Mouse (Mus musculus): ENCODE results near the gene Phactr1. TPM values are rescaled to one million over a fixed set of nuclear protein-coding genes. Genes with fewer than 3 reads are reported as not detected.

Gene Phactr1
- total and polyA plus RNA-seq, 3 experiments, result not detected

DNA sequence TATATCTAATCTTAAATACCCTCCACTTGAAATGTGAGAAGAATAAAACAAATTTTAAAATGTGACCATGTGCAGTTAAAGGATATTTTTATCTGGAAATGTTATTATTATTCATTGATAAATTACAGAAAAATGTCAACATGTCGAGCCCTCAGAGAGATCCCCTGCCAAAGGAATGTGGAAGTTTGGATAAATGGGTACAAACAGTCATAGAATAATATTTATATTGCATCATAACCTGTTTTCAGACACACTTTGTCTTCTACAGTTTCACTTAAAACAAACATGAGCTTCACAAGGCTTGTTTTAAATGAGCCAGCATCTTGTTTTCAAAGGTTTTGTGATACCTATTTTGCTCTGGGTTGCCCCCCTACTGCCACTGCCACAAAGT, 204.3 kb downstream of the Phactr1 start:
- Histone ChIP-seq H3K27ac (ENCODE audit: control insufficient read depth, low read depth, low read length) (no peak overlapping the region), H3K9me3 (replicated peaks; ENCODE audit: insufficient read depth, low read length) (no peaks in the 10 kb centered on the region), H3K9ac (ENCODE audit: control insufficient read depth, low read depth, low read length, poor library complexity, severe bottlenecking) (no peak overlapping the region), H3K79me2 (ENCODE audit: control insufficient read depth, insufficient read depth, low read length, poor library complexity) (no peaks in the 10 kb centered on the region), H3K36me3 (ENCODE audit: control insufficient read depth in 1 of 2, insufficient read depth in 2 of 2, low read length in 2 of 2) (no peaks in the 10 kb centered on the region), H3K4me1 (ENCODE audit: control insufficient read depth in 1 of 2, insufficient read depth in 2 of 2, low read length in 2 of 2) (no peaks in the 10 kb centered on the region), H3K27me3 (ENCODE audit: control insufficient read depth in 1 of 2, insufficient read depth in 2 of 2, low read length in 2 of 2) (no peaks in the 10 kb centered on the region), H3K4me3 (ENCODE audit: control insufficient read depth in 1 of 2, insufficient read depth in 1 of 2, low read depth in 2 of 2, low read length in 2 of 2) (no peak overlapping the region)
- TF ChIP-seq ZC3H11A (IDR thresholded peaks at IDR 0.05; ENCODE audit: low read depth, low read length) (no peak), SIN3A (IDR thresholded peaks at IDR 0.05; ENCODE audit: low read length) (no peak), NELFE (IDR thresholded peaks at IDR 0.05; ENCODE audit: low read depth, low read length) (no peak), ZNF384 (IDR thresholded peaks at IDR 0.05; ENCODE audit: low read depth, low read length) (no peak), E2F4 (IDR thresholded peaks at IDR 0.05; ENCODE audit: borderline replicate concordance, low read depth, low read length) (no peak), KAT2A (conservative IDR thresholded peaks at IDR 0.05; ENCODE audit: low read depth, low read length) (no peak), EP300 (IDR thresholded peaks at IDR 0.05; ENCODE audit: low read depth in 1 of 2, low read length in 2 of 2) (no peak), JUND (IDR thresholded peaks at IDR 0.05; ENCODE audit: low read depth, low read length) (no peak), RCOR1 (IDR thresholded peaks at IDR 0.05; ENCODE audit: low read depth, low read length) (no peak), TAL1 (IDR thresholded peaks at IDR 0.05; ENCODE audit: low read length) (no peak), ETS1 (IDR thresholded peaks at IDR 0.05; ENCODE audit: low read depth, low read length) (no peak), MAZ (IDR thresholded peaks at IDR 0.05; ENCODE audit: low read depth, low read length) (no peak), ELF1 (IDR thresholded peaks at IDR 0.05; ENCODE audit: low read depth, low read length) (no peak), CTCF (IDR thresholded peaks at IDR 0.05 in 2 of 3, conservative IDR thresholded peaks at IDR 0.05 in 1 of 3; ENCODE audit: control insufficient read depth in 1 of 3, insufficient read depth in 1 of 3, low read depth in 2 of 3, low read length in 3 of 3, poor library complexity in 1 of 3, severe bottlenecking in 1 of 3) (no peak), USF2 (IDR thresholded peaks at IDR 0.05; ENCODE audit: borderline replicate concordance in 1 of 2, insufficient read depth in 1 of 2, low read depth in 1 of 2, low read length in 2 of 2) (no peak), USF1 (IDR thresholded peaks at IDR 0.05; ENCODE audit: low read depth, low read length) (no peak), CHD1 (IDR thresholded peaks at IDR 0.05; ENCODE audit: low read depth, low read length) (no peak), GABPA (IDR thresholded peaks at IDR 0.05; ENCODE audit: low read depth, low read length) (no peak)
- DNase-seq (ENCODE audit: low read depth, low spot score), result no peak

DNA sequence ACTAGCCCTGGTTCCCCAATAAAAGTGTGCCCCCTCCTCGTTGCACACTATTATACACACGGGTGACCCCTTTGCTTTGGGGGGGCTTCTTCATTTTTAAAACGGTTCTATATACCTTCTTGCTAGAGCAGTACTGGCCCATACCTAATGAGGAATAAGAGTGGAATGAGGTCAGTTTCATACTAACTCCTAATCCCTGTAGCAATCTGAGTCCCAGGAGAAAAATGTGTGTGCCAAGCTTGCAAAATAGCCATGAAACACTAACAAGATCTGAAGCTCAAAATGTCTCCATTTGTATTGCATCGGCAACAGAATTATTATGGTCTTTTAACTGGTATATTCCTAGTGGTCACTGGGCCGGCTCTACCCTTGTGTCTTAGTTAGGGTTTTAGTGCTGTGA, 207.3 kb downstream of the Phactr1 start:
- H3K79me2 ChIP-seq (ENCODE audit: control insufficient read depth, insufficient read depth, low read length, poor library complexity), result no peaks in the 10 kb centered on the region
- H3K27me3 ChIP-seq (ENCODE audit: control insufficient read depth in 1 of 2, insufficient read depth in 2 of 2, low read length in 2 of 2), result no peaks in the 10 kb centered on the region
- H3K27ac ChIP-seq (ENCODE audit: control insufficient read depth, low read depth, low read length), result no peak overlapping the region
- no peak overlapping the region for H3K9ac ChIP-seq (ENCODE audit: control insufficient read depth, low read depth, low read length, poor library complexity, severe bottlenecking)
- H3K4me1 ChIP-seq (ENCODE audit: control insufficient read depth in 1 of 2, insufficient read depth in 2 of 2, low read length in 2 of 2), result no peaks in the 10 kb centered on the region
- no peak for DNase-seq (ENCODE audit: low read depth, low spot score)
- TF ChIP-seq TBP (IDR thresholded peaks at IDR 0.05; ENCODE audit: low read depth, low read length) (no peak), HCFC1 (IDR thresholded peaks at IDR 0.05; ENCODE audit: low read depth, low read length) (no peak), SIN3A (IDR thresholded peaks at IDR 0.05; ENCODE audit: low read length) (no peak), GABPA (IDR thresholded peaks at IDR 0.05; ENCODE audit: low read depth, low read length) (no peak), CTCF (IDR thresholded peaks at IDR 0.05 in 2 of 3, conservative IDR thresholded peaks at IDR 0.05 in 1 of 3; ENCODE audit: control insufficient read depth in 1 of 3, insufficient read depth in 1 of 3, low read depth in 2 of 3, low read length in 3 of 3, poor library complexity in 1 of 3, severe bottlenecking in 1 of 3) (no peak), ZKSCAN1 (IDR thresholded peaks at IDR 0.05; ENCODE audit: low read depth, low read length) (no peak), MAX (IDR thresholded peaks at IDR 0.05; ENCODE audit: low read length) (no peak), ELF1 (IDR thresholded peaks at IDR 0.05; ENCODE audit: low read depth, low read length) (no peak), MEF2A (IDR thresholded peaks at IDR 0.05; ENCODE audit: extremely low read depth, insufficient replicate concordance, low read depth, low read length, poor library complexity, severe bottlenecking) (no peak), SMC3 (IDR thresholded peaks at IDR 0.05; ENCODE audit: low read depth, low read length) (no peak), JUND (IDR thresholded peaks at IDR 0.05; ENCODE audit: low read depth, low read length) (no peak), NELFE (IDR thresholded peaks at IDR 0.05; ENCODE audit: low read depth, low read length) (no peak)
- H3K9me3 ChIP-seq (replicated peaks; ENCODE audit: insufficient read depth, low read length), result no peaks in the 10 kb centered on the region
- no peak overlapping the region for H3K4me3 ChIP-seq (ENCODE audit: control insufficient read depth in 1 of 2, insufficient read depth in 1 of 2, low read depth in 2 of 2, low read length in 2 of 2)
- H3K36me3 ChIP-seq (ENCODE audit: control insufficient read depth in 1 of 2, insufficient read depth in 2 of 2, low read length in 2 of 2), result no peaks in the 10 kb centered on the region
